Mouse (Mus musculus) thymus, adult 18-20 months (tissue): ENCODE results near the gene S100b.

Experiments
- DNase-seq, 2 experiments: peaks; one replicate each; pipeline ENCODE4 v3.0.0; 2022; ENCODE audit warnings: mixed read lengths in 2 of 2

Gene S100b

GRCm38 (mm10) chr10:76260358-76261059, 6.9 kb downstream of the S100b start:
- DNase-seq: no peak

- no peak for DNase-seq
Measured at GRCm38 (mm10) chr10:76261447-76261846, 7.8 kb downstream of the S100b start.

- no peak for DNase-seq
Measured at GRCm38 (mm10) chr10:76262431-76262830, 8.8 kb downstream of the S100b start.

- DNase-seq: peak; percentile 18 to 29
Measured at GRCm38 (mm10) chr10:76271238-76271637, 17.6 kb downstream of the S100b start.

- no peak for DNase-seq
Measured at GRCm38 (mm10) chr10:76275256-76275655, 21.6 kb downstream of the S100b start.

- no peak for DNase-seq
Measured at GRCm38 (mm10) chr10:76278541-76279097, 25.0 kb downstream of the S100b start.

- DNase-seq: no peak
Measured at GRCm38 (mm10) chr10:76288268-76288993, 34.8 kb downstream of the S100b start.

- DNase-seq: no peak
Measured at GRCm38 (mm10) chr10:76289052-76289451, 35.4 kb downstream of the S100b start.

- DNase-seq: no peak
Measured at GRCm38 (mm10) chr10:76289936-76290671, 36.5 kb downstream of the S100b start.

GRCm38 (mm10) chr10:76293222-76293621, 39.6 kb downstream of the S100b start:
- no peak for DNase-seq

GRCm38 (mm10) chr10:76300133-76300532, 46.5 kb downstream of the S100b start:
- no peak for DNase-seq

- no peak for DNase-seq
Measured at GRCm38 (mm10) chr10:76306738-76307137, 53.1 kb downstream of the S100b start.
